Mouse (Mus musculus) midbrain, embryonic 10.5 days (tissue): ENCODE data around the gene Zrsr1. TPM values are rescaled to one million over a fixed set of nuclear protein-coding genes. Genes with fewer than 3 reads are reported as not detected.

ENCODE experiments used
- DNase-seq: peaks from one replicate; pipeline ENCODE4 v3.0.0-alpha.2; 2017; ENCODE audit warnings: low spot score
- H3K27ac ChIP-seq: fragments of 300-500 bp; sonication (generic); replicated peaks from 2 replicates; pipeline ENCODE4 v1.5.1; 2016; ENCODE audit warnings: mild to moderate bottlenecking
- H3K27me3 ChIP-seq: fragments of 300-500 bp; sonication (generic); 2 replicates; pipeline ENCODE4 v1.6.1; 2016; ENCODE audit warnings: low read depth, mild to moderate bottlenecking; ENCODE audit not compliant: poor library complexity, severe bottlenecking
- H3K36me3 ChIP-seq: fragments of 300-500 bp; sonication (generic); 2 replicates; pipeline ENCODE4 v1.6.1; 2016; ENCODE audit warnings: mild to moderate bottlenecking, moderate library complexity
- H3K4me1 ChIP-seq: fragments of 300-500 bp; sonication (generic); 2 replicates; pipeline ENCODE4 v1.6.1; 2016
- H3K4me3 ChIP-seq: fragments of 300-500 bp; sonication (generic); 2 replicates; pipeline ENCODE4 v1.5.1; 2016; ENCODE audit warnings: mild to moderate bottlenecking, moderate library complexity
- H3K9me3 ChIP-seq: fragments of 300-500 bp; sonication (generic); replicated peaks from 2 replicates; pipeline ENCODE4 v1.6.1; 2016; ENCODE audit warnings: mild to moderate bottlenecking
- WGBS: fragments of 180-500 bp; shearing (Covaris S2); methylation state at CpG from one replicate; pipeline ENCODE4 v1.1.7; 2016; 5-methylcytosine and 5-hydroxymethylcytosine counted together
- polyA plus RNA-seq: library from polyadenylated mRNA; unstranded; fragments of >200 nt; fragmentation: Nextera tagmentation; extraction: Ambion mirVana; gene quantifications from 2 replicates; pipeline ENCODE4 v1.2.1, GENCODE M21; 2016

The Zrsr1 gene
- polyA plus RNA-seq, 1 experiment from 2014 or later, result 2.9 TPM

- H3K27ac ChIP-seq, result no peak overlapping the region
- peaks cover 36% of the 10 kb centered on the region for H3K36me3 ChIP-seq
- no peak overlapping the region for H3K4me3 ChIP-seq
- H3K9me3 ChIP-seq, result no peaks in the 10 kb centered on the region; the same call in 1 of the 2 replicates
- DNase-seq, result no peak
- WGBS, result 85% methylated on average over 1 of the region's 1 CpGs
- no peaks in the 10 kb centered on the region for H3K27me3 ChIP-seq
- peaks cover 40% of the 10 kb centered on the region for H3K4me1 ChIP-seq
Measured at GRCm38 (mm10) chr11:22979221-22979620, 7.4 kb downstream of the Zrsr1 start.

- Histone ChIP-seq H3K4me3 (peak overlapping the region; percentile 78), H3K4me1 (peaks cover 23% of the 10 kb centered on the region), H3K36me3 (peaks cover 34% of the 10 kb centered on the region), H3K27ac (peak overlapping the region; percentile 94; the same call in 1 of the 2 replicates), H3K27me3 (no peaks in the 10 kb centered on the region), H3K9me3 (no peaks in the 10 kb centered on the region)
- no peak for DNase-seq
- 49% methylated on average over 4 of the region's 4 CpGs for WGBS
Measured at GRCm38 (mm10) chr11:22981041-22981440, 9.2 kb downstream of the Zrsr1 start.

GRCm38 (mm10) chr11:22981543-22981950 lies 9.7 kb downstream of the Zrsr1 start:
- no peak for DNase-seq
- H3K27ac ChIP-seq, result peak overlapping the region; percentile 94
- no peaks in the 10 kb centered on the region for H3K27me3 ChIP-seq
- peaks cover 18% of the 10 kb centered on the region for H3K4me1 ChIP-seq
- 4% methylated on average over 12 of the region's 12 CpGs for WGBS
- H3K4me3 ChIP-seq, result peak overlapping the region; percentile 78
- H3K9me3 ChIP-seq, result no peaks in the 10 kb centered on the region
- H3K36me3 ChIP-seq, result peaks cover 28% of the 10 kb centered on the region

DNA sequence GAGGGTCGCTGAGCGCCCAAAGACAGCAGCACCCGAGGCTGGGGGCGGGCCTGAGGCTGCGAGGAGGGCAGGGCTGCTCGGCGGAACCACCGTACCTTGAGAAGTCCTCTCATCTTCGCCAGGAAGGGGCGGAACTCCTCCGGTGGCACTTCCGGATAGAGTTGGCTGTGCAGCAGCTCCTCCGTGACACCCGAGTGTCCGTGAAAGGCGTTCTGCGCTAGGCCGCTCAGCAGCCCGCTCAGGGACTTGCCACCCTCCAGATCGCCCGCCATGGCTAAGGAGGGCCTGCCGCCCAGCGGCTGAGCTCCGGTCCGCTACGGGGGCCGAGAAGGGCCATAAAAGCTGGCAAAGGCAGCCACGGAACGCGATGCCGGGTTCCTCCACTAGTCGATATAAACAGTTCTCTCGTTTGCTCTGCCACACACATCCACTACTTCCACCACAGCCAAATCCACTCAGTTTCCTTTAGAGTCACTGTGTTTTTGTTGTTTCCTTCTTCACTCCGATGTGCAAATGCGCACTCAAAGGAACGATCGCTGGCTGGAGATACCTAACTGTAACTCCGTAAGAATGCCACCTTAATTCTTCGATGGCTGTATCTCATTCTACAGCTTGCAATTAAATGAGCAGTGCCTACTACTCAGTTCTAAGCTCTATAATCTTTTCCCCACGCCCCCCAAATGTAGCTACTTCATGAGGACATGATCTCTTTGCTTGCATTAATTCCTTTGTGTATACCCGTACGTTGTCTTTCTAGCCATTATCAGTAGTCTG lies 10.4 kb downstream of the Zrsr1 start, which contains the start of the genes Gm28048 and Commd1:
Gene Gm28048, minus strand, starts transcription at position 107 of the 774 bp plus-strand sequence.
Gene Commd1, minus strand, starts transcription at position 399 of the 774 bp plus-strand sequence.
- Histone ChIP-seq H3K27me3 (no peaks in the 10 kb centered on the region), H3K27ac (peak within 1 kb of the TSS; percentile 94), H3K4me3 (peak within 1 kb of the TSS; percentile 78), H3K4me1 (peaks cover 14% of the 10 kb centered on the region), H3K9me3 (no peaks in the 10 kb centered on the region), H3K36me3 (peaks cover 22% of the 10 kb centered on the region)
- 4% methylated on average over 42 of the region's 42 CpGs for WGBS
- peak; percentile 96 for DNase-seq

DNA sequence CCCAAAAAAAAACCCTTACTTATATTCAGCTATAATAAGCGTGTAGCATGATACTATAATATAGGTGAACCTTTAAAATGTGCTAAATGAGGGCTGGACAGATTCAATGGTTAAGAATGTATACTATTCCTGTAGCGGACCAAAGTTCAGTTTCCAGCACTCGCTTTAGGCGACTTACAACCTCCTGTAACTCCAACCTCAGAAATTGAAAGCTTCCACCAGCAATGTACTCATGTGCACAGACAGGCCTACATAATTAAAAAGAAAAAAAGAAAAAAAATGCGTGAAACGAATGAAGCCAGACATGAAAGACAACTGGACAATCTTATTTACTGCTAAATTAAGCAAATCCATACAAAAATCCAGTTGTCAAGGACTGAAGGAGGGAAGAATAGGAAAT lies 11.0 kb downstream of the Zrsr1 start:
- Histone ChIP-seq H3K36me3 (peaks cover 15% of the 10 kb centered on the region), H3K4me3 (peak overlapping the region; percentile 78), H3K27me3 (no peaks in the 10 kb centered on the region), H3K27ac (no peak overlapping the region), H3K4me1 (peaks cover 14% of the 10 kb centered on the region), H3K9me3 (no peaks in the 10 kb centered on the region)
- WGBS, result 73% methylated on average over 6 of the region's 6 CpGs
- DNase-seq, result no peak

DNA sequence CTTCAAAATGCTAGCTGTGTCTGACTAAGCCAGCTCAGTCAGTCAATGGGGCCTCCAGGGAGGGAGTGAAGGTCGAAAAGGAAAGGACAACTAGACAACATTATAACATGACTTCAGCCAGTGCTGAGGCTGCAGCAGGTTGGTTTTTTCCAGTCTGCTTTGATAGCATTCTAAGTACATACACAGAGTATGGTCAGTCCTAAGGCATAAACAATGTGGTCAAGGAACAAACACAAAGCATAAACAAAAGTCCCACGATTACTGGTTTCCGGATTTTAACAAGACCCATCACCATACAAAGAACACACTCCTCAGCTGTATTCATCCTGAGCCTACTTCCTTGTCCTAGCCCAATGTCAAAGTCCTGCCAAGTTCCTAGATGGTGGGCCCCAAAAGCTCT lies 13.7 kb downstream of the Zrsr1 start:
- DNase-seq, result no peak
- Histone ChIP-seq H3K4me1 (peaks cover 16% of the 10 kb centered on the region), H3K27ac (no peak overlapping the region), H3K9me3 (no peaks in the 10 kb centered on the region), H3K36me3 (no peaks in the 10 kb centered on the region), H3K27me3 (no peaks in the 10 kb centered on the region), H3K4me3 (no peak overlapping the region)
- 84% methylated on average over 3 of the region's 3 CpGs for WGBS

DNA sequence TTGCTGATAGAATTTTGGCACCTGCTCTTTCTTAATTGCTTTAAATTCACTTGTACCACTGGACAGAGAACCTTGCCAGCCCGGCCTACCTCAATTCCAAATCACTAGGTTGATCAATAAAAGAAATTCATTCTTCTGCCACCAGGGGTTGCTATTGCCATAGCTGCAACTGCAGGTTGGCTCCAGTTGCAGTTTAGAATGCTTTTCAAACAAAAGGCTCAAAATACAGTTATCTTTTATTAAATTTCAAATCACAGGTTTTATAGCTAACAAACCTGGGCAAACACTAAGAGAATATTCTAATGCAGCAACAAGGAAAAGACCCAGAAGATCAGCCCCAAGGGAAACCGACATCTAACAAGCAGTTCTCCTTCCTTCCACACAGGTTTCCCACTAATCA lies 15.6 kb downstream of the Zrsr1 start:
- Histone ChIP-seq H3K4me1 (peaks cover 17% of the 10 kb centered on the region), H3K27me3 (no peaks in the 10 kb centered on the region), H3K9me3 (no peaks in the 10 kb centered on the region), H3K27ac (no peak overlapping the region), H3K4me3 (no peak overlapping the region), H3K36me3 (0 out of 2 replicates have a peak, but pooled peaks cover 2% of the 10 kb centered on the region)
- WGBS, result 62% methylated on average over 2 of the region's 2 CpGs
- no peak for DNase-seq

DNA sequence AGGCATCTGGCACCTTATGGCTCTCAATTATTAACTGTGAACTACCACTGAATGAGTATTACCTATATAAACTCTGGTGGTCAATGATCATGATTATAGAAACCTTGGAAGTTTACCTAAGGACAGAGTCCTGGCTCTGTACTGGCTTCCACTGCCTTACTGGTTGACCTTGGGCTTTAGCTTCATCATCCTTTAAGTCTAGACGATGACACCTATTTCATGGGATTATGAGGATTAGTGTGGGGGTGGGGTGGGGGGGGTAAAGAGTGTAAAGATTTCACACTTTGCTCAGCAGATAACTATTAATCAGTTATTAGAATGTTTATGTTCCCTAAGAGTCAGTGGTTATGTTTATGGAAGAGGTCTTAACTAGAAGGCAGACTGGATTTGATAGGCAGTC lies 18.0 kb downstream of the Zrsr1 start:
- WGBS, result 54% methylated on average over 1 of the region's 1 CpGs
- H3K27me3 ChIP-seq, result no peaks in the 10 kb centered on the region

GRCm38 (mm10) chr11:22990393-22991126 lies 18.8 kb downstream of the Zrsr1 start, which contains the start of gene Cct4:
Gene Cct4 (plus strand): TSS chr11:22990519.
- peaks cover 17% of the 10 kb centered on the region for H3K4me1 ChIP-seq
- H3K9me3 ChIP-seq, result no peaks in the 10 kb centered on the region
- peak within 1 kb of the TSS; percentile 97 for H3K4me3 ChIP-seq
- under 1% methylated on average over 66 of the region's 66 CpGs for WGBS
- peak; percentile 95 for DNase-seq
- peak within 1 kb of the TSS; percentile 97 for H3K27ac ChIP-seq
- H3K27me3 ChIP-seq, result no peaks in the 10 kb centered on the region
- peaks cover 32% of the 10 kb centered on the region for H3K36me3 ChIP-seq

More for the DNA sequence above, 18.0 kb downstream of the Zrsr1 start:
- H3K9me3 ChIP-seq, result no peaks in the 10 kb centered on the region
- peaks cover 24% of the 10 kb centered on the region for H3K36me3 ChIP-seq
- H3K4me1 ChIP-seq, result peaks cover 17% of the 10 kb centered on the region
- peak overlapping the region; percentile 97 for H3K4me3 ChIP-seq
- H3K27ac ChIP-seq, result peak overlapping the region; percentile 97
- no peak for DNase-seq

DNA sequence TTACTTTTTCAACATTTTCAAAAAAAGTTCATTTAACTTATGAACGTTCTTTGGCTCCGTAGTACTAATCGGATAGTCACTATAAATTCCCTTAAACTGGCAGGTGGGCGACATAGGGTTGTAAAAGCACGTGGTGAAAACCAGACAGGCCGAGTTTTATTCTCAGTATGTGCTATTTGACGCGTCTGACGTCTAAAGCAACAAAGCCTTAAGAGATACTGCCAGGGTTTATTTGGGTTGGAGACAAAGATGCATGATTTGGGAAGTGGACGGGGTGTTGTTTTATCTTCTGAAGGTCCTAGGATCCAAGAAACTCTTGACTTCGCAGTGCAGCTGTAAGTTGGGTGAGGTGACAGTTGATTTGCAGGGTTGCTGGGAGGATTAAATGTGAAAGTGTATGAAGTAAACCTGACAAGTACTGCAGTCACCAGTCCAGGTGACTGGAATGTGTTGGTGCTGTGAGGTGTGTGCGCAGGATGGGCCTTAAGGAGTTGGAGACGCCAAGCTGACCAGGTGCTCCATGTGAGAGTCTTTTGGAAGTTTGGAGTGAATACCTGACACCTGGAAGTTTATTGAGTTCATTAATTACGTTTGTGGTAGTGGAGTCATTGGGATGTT lies 19.5 kb downstream of the Zrsr1 start:
- no peak for DNase-seq
- H3K4me1 ChIP-seq, result peaks cover 17% of the 10 kb centered on the region
- WGBS, result 15% methylated on average over 14 of the region's 14 CpGs
- peak overlapping the region; percentile 97 for H3K27ac ChIP-seq
- H3K4me3 ChIP-seq, result peak overlapping the region; percentile 97
- no peaks in the 10 kb centered on the region for H3K27me3 ChIP-seq
- no peaks in the 10 kb centered on the region for H3K9me3 ChIP-seq
- H3K36me3 ChIP-seq, result peaks cover 39% of the 10 kb centered on the region

DNA sequence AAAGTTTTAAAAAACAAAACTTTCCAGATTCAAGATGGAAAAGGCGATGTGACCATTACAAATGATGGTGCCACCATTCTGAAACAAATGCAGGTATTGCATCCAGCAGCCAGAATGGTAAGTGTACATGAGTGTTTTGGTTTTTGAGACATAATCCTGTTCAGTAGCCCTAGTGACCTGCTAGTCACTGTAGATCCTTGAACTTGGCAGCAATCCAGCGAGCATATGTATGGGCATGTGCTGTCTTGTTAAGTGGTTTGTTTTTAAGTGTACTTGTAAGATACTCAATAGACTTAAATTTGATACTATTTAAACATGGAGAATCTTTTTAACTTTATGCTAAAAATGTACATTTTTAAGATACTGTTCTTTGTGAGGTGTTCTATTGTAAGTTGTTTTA lies 22.5 kb downstream of the Zrsr1 start:
- Histone ChIP-seq H3K27me3 (no peaks in the 10 kb centered on the region), H3K4me1 (peaks cover 17% of the 10 kb centered on the region), H3K4me3 (no peak overlapping the region), H3K27ac (no peak overlapping the region), H3K36me3 (peaks cover 69% of the 10 kb centered on the region), H3K9me3 (no peaks in the 10 kb centered on the region)
- DNase-seq, result no peak
- WGBS, result 96% methylated on average over 2 of the region's 2 CpGs

DNA sequence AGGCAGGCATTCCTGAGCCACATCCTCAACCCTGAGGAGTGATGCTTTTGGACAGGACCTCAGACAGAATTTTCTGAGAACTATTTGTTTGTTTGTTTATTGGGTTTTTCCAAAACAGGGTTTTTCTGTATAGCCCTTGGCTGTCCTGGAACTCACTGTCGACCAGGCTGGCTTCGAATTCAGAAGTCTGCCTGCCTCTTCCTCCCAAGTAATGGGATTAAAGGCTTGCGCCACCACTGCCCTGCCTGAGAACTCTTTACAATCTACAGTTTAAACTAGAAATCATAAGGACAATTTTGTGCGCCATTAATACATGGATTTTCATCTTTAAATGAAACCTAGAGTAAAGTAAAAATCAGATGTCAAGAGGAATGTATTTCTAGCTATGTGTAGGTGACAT lies 23.7 kb downstream of the Zrsr1 start:
- Histone ChIP-seq H3K36me3 (peaks cover 81% of the 10 kb centered on the region), H3K27ac (no peak overlapping the region), H3K4me3 (no peak overlapping the region), H3K27me3 (no peaks in the 10 kb centered on the region), H3K4me1 (peaks cover 15% of the 10 kb centered on the region), H3K9me3 (no peaks in the 10 kb centered on the region)
- no peak for DNase-seq
- 93% methylated on average over 4 of the region's 4 CpGs for WGBS
